Mouse (Mus musculus) left cerebral cortex, adult 8-10 months (tissue): ENCODE measurements around the gene Artn. TPM values are rescaled to one million over a fixed set of nuclear protein-coding genes. Genes with fewer than 3 reads are reported as not detected.

Experiments used
- DNase-seq, 2 experiments: peaks; one replicate each; pipeline ENCODE4 v3.0.0; 2022; ENCODE audit warnings: low spot score in 2 of 2
- total RNA-seq, 4 experiments: library from RNA; stranded (reverse); gene quantifications; 2 replicates each; pipeline ENCODE4 v1.2.4; 2022

The Artn gene
- total RNA-seq, 4 experiments from 2014 or later = 2.1 to 3.4 (median 2.4) TPM

DNA sequence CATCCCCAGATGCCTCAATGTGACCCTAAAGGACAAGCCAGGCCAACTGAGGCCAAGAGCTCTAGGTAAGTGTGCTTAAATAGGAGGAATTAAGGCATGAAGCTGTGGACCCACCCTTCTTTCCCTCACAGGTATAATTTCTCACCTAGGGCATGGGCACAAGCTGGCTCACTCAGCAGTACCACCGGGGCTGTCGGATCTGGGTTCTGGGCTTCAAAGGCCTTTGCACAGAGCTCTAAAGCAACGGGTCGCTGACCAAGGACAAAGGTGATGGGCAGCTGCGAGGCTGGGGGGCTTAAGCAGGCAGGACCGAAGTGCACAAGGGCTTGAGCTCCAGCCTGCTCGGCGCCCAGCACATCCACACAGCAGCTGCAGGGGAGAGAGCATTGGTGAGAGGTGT lies 38.8 kb downstream of the Artn start:
- DNase-seq = no peak

DNA sequence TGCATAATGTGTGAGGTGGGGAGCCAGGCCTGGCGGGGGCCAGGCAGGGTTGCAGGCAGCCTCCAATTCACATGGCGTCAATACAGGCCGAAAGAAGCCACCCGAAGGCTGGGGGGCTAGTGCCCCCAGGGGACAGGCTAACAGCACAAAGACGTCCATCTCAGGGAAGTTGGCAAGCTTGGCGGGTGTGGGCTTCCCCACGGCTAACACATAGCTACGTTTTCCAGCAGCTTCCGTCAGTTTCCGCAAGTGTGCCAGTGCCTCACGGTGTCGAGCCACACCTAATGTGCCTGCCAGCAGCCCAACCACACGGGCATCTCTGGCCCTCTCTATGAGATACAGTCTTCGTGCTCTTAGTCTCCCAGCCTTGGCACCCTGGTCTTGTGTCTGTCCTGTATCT lies 39.5 kb downstream of the Artn start:
- DNase-seq = no peak

GRCm38 (mm10) chr4:117889471-117889870 lies 40.1 kb downstream of the Artn start:
- DNase-seq = no peak

DNA sequence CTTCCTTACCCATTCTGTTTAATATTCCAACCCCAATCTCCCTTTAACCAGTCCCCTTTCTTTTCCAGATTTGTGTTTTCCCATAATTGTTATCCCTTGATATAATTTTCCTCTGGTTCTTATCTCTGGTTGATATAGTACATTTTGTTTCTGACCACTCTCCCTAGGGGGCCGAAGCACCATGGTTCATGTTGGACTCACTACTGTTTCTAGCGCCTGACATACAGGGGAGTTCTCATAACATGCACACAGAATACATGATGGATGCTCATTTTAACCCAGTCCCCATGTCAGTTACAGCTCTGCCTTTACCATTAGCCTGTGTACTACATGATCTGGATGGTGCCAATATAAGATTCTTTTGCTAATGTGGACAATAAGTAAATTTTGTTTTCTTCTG lies 41.6 kb downstream of the Artn start:
- DNase-seq = no peak

- DNase-seq = peak; percentile 90 to 95
These were observed 42.4 kb downstream of the Artn start, which contains the start of gene Atp6v0b for GRCm38 (mm10) chr4:117887133-117887532. Gene Atp6v0b, minus strand, starts transcription at chr4:117887333.

GRCm38 (mm10) chr4:117886644-117887043 lies 42.9 kb downstream of the Artn start:
- no peak for DNase-seq

- no peak for DNase-seq
These were observed 43.6 kb downstream of the Artn start for GRCm38 (mm10) chr4:117885994-117886393.

- DNase-seq = no peak
These were observed 44.5 kb downstream of the Artn start for GRCm38 (mm10) chr4:117885093-117885492.

GRCm38 (mm10) chr4:117884146-117884545 lies 45.4 kb downstream of the Artn start:
- no peak for DNase-seq

DNA sequence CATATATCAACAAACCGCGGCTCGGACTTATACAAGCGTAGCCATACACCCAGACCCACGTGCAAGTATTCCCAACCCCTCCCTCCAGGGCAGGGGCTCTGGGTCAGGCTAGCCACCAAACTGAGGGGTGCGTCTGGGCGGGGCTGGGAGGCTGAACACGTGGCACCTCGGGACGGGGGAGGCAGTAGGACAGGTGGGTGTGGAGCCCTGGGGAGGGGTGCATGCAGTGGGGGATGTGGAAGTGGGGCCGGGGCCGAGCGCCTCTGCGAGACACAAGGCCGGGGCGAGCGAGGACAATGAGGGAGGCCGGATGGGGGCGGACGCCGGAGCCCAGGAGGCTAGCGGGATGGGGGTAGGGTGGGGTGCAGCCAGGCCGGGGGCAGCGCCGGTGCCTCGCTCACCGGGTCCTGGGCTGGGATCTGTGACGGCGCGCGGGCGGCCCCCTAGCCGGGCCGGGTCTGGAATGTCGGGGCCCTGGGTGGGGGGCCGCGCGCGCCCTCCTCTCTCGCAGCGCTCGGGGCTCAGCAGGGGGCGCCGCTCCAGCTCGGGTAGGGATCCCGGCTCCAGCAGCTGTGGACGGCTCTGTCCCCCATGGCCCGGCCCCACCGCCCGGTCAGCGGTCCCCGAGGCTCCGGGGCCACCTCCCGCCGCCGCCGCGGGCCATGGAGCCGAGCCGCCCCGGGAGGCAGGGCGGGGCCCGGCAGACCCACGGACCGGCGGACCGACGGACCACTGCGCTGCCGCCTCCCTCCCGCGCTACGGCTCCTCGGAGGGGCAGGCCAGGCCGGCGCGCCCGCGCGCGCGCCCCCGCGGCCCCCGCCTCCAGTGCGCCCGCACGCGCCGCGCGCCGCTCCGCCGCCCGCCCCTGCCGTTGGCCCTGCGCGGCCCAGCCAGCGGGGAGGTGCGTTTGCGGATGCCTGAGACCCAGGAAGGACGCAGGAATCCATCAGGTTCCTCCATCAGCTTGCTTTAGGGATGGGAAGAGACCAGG lies 46.6 kb downstream of the Artn start, which contains the start of gene B4galt2:
Gene B4galt2, minus strand, starts transcription at position 787 of the 991 bp plus-strand sequence.
- peak in 1 of 2 experiments; percentile 53 for DNase-seq

DNA sequence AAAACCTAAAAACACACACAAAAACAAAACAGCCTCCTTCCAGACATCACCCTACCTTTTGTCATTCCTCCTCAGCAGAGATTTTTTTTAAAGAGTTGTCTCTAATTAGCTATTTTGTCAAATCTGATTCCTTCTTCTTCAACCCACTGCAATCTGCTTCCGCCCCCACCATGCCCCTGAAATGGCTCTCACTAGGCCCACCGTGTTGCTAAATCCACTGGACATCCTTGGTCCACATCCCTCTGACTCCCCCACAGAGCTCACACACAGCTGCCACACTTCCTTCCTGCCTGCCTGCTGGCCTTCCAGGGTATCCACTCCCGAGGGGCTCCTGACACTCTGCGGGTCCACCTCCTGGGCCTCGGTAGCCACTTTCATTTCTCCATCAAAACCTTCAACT lies 50.9 kb downstream of the Artn start:
- no peak for DNase-seq

DNA sequence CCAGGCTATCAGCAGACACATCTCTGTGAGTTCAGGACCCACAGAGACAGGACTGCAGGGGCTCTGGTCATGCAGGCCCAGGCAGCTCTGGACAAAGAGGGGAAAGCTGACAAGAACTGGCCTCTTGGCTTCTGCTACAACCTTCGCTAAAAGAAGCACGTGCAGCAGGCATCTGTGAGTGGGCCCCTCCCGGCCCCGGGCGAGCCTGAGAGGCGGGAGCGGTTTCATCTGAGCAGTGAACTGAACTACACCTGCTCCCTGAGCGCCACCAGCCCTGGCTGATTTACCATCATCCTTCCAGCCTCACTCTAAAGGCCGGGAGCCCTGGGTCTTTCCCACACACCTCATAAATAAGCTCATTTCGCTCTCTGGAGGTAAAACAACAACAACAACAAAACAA lies 51.3 kb downstream of the Artn start:
- no peak for DNase-seq

Other genes with a start within 250 kb of the Artn start
- gene Dmap1, start 247.5 kb downstream of the Artn start, total RNA-seq = 10 to 100 TPM; 39.4 to 44.3 (median 41.7) TPM
- not detected for gene Gm12845, start 205.4 kb downstream of the Artn start, total RNA-seq
- gene Klf17, start 164.1 kb downstream of the Artn start, total RNA-seq = not detected
- gene Slc6a9, start 95.3 kb downstream of the Artn start, total RNA-seq = 10 to 100 TPM; 56.1 to 61.2 (median 58.5) TPM
- gene Ccdc24, start 57.2 kb downstream of the Artn start, total RNA-seq = under 1 TPM; 0.33 to 0.94 (median 0.67) TPM
- 10 to 100 TPM; 73.0 to 85.0 (median 79.7) TPM for gene B4galt2, start 46.3 kb downstream of the Artn start, total RNA-seq
- 100 to 1,000 TPM; 386 to 441 (median 416) TPM for gene Atp6v0b, start 42.4 kb downstream of the Artn start, total RNA-seq
- gene Dph2, start 37.7 kb downstream of the Artn start, total RNA-seq = 10 to 100 TPM in 2 of 4 experiments, 1 to 10 TPM in 2; 9.5 to 12.0 (median 10.7) TPM
- 100 to 1,000 TPM; 122 to 133 (median 124) TPM for gene Ipo13, start 14.8 kb downstream of the Artn start, total RNA-seq
- gene St3gal3, start 205.2 kb upstream of the Artn start, total RNA-seq = 10 to 100 TPM; 42.0 to 46.8 (median 44.5) TPM